Mouse (Mus musculus): ENCODE data around the gene Dscaml1.

- TF ChIP-seq CTCF (IDR thresholded peaks at IDR 0.05; ENCODE audit: extremely low read depth, insufficient read length, insufficient replicate concordance, low read depth, low read length) (no peak), POLR2A (IDR thresholded peaks at IDR 0.05; ENCODE audit: low read depth, low read length) (no peak)
Observed at GRCm38 (mm10) chr9:45440083-45440784, 13.8 kb downstream of the Dscaml1 start.

Measured in small intestine, adult 2 months (tissue).